Mouse (Mus musculus): ENCODE results near the gene Clca1. TPM values are rescaled to one million over a fixed set of nuclear protein-coding genes. Genes with fewer than 3 reads are reported as not detected.
"Not testable (repeated sequence)": the region's sequence is repeated elsewhere in the genome, so short reads cannot be mapped to it uniquely, and the experiment has no call there.

The Clca1 gene
- 0.05 and 0.08 TPM in 2 replicates for polyA plus RNA-seq (2015; fragmentation: Nextera tagmentation; extraction: Ambion mirVana)

DNA sequence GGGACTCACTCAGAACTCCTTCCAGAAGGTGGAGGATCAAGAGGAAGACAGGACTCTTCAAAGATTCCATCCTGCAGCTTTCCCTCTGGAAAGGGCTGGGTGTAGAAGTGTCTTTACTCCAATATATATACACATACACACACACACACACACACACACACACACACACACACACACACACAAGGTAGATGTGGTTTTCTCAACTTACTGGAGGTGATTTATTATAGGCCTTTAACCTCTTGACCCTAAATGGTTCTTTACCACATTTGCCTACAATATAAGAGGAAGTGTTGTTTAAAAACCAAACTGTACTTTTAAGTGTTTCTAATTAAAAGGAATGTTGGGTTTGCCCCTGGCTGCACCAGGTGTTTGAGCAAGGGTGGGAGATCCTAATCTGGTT lies at the start of gene Clca1:
Gene Clca1, minus strand, starts transcription at position 101 of the 400 bp plus-strand sequence.
- no peak within 1 kb of the TSS for H3K4me3 ChIP-seq (replicated peaks)
- no peak within 1 kb of the TSS for H3K27ac ChIP-seq (replicated peaks)
- no peaks in the 10 kb centered on the region for H3K4me1 ChIP-seq
- H3K27me3 ChIP-seq, result no peaks in the 10 kb centered on the region
- H3K9ac ChIP-seq, result no peak within 1 kb of the TSS
- no peak for ATAC-seq (ENCODE audit: insufficient number of reproducible peaks, low FRiP score, low TSS enrichment, low read depth)
- no peaks in the 10 kb centered on the region for H3K9me3 ChIP-seq (replicated peaks)
- H3K36me3 ChIP-seq, result no peaks in the 10 kb centered on the region
- no peak within 1 kb of the TSS for H3K4me2 ChIP-seq (replicated peaks)

DNA sequence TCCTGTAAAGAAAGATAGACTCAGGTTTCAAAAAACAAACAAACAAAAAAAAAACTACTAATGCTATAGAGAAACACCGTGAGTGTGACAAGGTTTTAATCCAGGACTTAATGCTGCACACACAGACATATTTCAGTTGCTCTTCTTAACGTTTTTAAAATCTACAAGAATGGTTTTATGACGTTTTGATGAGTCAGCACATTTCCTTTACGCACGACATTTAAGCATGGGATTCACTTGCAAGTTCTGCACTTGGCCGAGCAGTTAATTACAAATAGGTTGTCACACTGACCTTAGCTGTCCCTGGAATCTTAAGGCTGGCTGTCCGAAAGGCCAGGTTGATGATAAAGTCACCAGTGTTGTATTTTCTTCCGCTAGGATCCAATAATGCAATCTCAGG lies 48.3 kb upstream of the Clca1 start:
- WGBS, result 79% methylated on average over 8 of the region's 8 CpGs

DNA sequence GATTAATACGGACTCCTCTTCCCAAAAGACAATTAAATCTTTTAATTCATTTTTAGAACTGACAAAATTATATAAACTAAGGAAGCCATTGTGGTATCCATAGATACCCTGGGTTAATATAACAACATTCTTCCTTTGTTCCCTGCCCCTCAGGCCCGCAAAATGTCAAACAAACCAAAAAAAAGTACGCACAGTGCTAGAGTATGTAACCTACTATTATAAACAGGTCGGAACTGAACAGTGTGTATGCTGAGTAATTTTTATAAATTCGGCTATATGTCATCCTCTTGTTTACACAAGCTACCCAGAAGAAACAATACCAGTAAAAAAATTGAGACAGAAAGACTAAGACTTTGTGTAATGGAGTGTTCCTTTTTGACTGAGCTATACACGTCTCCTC lies 45.8 kb upstream of the Clca1 start:
- H3K36me3 ChIP-seq, result no peaks in the 10 kb centered on the region
- no peaks in the 10 kb centered on the region for H3K9me3 ChIP-seq (replicated peaks)
- H3K9ac ChIP-seq, result no peak overlapping the region
- no peak overlapping the region for H3K4me3 ChIP-seq (replicated peaks)
- H3K27ac ChIP-seq (replicated peaks), result no peak overlapping the region
- no peaks in the 10 kb centered on the region for H3K4me1 ChIP-seq
- ATAC-seq (ENCODE audit: insufficient number of reproducible peaks, low FRiP score, low TSS enrichment, low read depth), result no peak
- 78% methylated on average over 6 of the region's 6 CpGs for WGBS
- H3K4me2 ChIP-seq (replicated peaks), result no peak overlapping the region
- no peaks in the 10 kb centered on the region for H3K27me3 ChIP-seq

More for the DNA sequence above, 48.3 kb upstream of the Clca1 start:
- Histone ChIP-seq H3K4me2 (replicated peaks) (no peak overlapping the region), H3K27ac (replicated peaks) (no peak overlapping the region), H3K9me3 (replicated peaks) (0 out of 2 replicates have a peak, but pooled peaks cover 4% of the 10 kb centered on the region), H3K4me1 (no peaks in the 10 kb centered on the region), H3K27me3 (no peaks in the 10 kb centered on the region), H3K36me3 (no peaks in the 10 kb centered on the region), H3K4me3 (replicated peaks) (no peak overlapping the region), H3K9ac (no peak overlapping the region)
- ATAC-seq (ENCODE audit: insufficient number of reproducible peaks, low FRiP score, low TSS enrichment, low read depth), result no peak

DNA sequence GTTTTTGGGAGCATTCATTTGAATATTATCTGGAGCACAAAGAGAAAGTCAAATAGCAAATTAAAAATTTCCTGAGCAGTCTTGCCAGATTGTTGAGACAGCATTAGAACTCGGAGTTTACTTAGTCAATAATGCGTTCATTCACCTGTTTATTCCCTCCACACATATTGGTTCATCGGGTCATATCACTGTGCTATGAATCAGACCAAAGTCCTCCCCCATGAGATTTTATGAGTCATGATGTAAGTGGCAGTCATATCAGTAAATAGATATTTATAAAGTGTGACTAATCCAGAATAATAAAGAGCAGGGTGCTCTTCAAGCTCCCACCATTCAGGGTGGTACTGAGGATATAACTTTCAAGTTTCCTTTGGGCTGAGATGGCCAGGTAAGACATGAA lies 39.8 kb upstream of the Clca1 start:
- Histone ChIP-seq H3K9me3 (replicated peaks) (no peaks in the 10 kb centered on the region), H3K27me3 (no peaks in the 10 kb centered on the region), H3K9ac (no peak overlapping the region), H3K4me3 (replicated peaks) (no peak overlapping the region), H3K4me1 (no peaks in the 10 kb centered on the region), H3K36me3 (no peaks in the 10 kb centered on the region), H3K27ac (replicated peaks) (no peak overlapping the region), H3K4me2 (replicated peaks) (no peak overlapping the region)
- ATAC-seq (ENCODE audit: insufficient number of reproducible peaks, low FRiP score, low TSS enrichment, low read depth), result no peak
- WGBS, result 94% methylated on average over 3 of the region's 3 CpGs

DNA sequence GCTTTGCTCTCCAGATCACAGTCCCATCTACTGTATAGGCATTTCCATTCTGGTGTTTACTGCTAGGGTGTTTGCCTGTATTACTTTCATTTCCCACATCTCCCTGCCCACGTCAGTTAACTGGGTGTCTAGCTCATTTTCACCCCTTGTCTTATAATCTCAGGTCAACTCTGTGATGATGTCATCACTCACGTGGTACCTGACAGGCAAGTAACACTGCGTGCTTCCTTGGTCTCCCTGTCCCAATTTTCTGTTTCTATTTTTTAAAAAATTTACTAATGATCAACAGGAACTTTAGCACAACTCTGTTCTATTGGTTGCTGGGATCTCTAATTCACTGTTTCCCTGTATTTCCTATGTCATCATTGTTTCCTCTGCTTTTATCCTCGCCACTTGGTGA lies 36.4 kb upstream of the Clca1 start:
- Histone ChIP-seq H3K36me3 (no peaks in the 10 kb centered on the region), H3K27me3 (no peaks in the 10 kb centered on the region), H3K9ac (no peak overlapping the region), H3K27ac (replicated peaks) (no peak overlapping the region), H3K4me2 (replicated peaks) (no peak overlapping the region), H3K4me1 (no peaks in the 10 kb centered on the region), H3K9me3 (replicated peaks) (no peaks in the 10 kb centered on the region), H3K4me3 (replicated peaks) (no peak overlapping the region)
- WGBS, result 79% methylated on average over 4 of the region's 4 CpGs
- no peak for ATAC-seq (ENCODE audit: insufficient number of reproducible peaks, low FRiP score, low TSS enrichment, low read depth)

DNA sequence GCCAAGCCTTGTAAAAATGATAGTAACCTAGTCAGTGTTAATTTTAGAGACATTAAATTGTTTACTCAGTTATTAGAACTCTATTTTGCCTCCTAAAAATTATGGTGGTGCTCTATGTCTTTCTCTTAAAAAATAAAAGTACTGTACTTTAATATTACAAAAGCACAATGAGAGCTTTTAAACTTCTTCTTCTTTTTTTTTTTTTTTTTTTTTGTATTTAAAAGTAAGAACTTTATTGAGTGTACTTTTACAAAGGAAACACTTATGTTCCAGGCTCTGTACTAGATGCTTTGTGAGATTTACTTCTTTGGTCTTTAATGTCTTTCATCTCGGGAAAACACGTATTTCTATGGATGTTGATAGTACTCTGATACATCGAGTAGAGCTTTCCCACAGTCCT lies 22.6 kb upstream of the Clca1 start:
- H3K4me2 ChIP-seq (replicated peaks); H3K27ac ChIP-seq (replicated peaks); H3K4me1 ChIP-seq; H3K9me3 ChIP-seq (replicated peaks); H3K9ac ChIP-seq; H3K36me3 ChIP-seq; ATAC-seq (ENCODE audit: insufficient number of reproducible peaks, low FRiP score, low TSS enrichment, low read depth); H3K27me3 ChIP-seq; H3K4me3 ChIP-seq (replicated peaks): not testable (repeated sequence)
- WGBS, result 91% methylated on average over 3 of the region's 3 CpGs

DNA sequence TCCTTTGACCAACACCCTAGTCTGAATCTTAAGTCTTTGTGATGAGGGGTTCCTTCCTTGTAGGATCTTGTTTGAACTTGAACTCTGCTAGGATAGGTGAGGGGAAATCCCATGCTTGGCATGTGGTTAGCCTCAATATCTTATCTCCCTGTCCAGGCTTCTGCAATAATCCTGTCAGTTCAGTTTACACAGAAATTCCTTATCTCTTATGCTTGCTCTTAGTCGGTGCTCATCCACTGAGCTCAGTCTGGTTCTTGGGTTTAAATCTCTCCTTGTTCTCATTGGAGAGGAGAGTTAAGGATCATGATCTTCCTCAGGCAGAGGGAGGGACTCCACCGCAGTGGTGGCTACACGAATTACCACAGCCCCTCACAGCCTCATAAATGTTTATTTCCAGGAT lies 17.2 kb upstream of the Clca1 start:
- Histone ChIP-seq H3K27me3 (no peaks in the 10 kb centered on the region), H3K9me3 (replicated peaks) (no peaks in the 10 kb centered on the region), H3K4me1 (no peaks in the 10 kb centered on the region), H3K9ac (no peak overlapping the region), H3K27ac (replicated peaks) (no peak overlapping the region), H3K4me3 (replicated peaks) (no peak overlapping the region), H3K4me2 (replicated peaks) (no peak overlapping the region), H3K36me3 (no peaks in the 10 kb centered on the region)
- no peak for ATAC-seq (ENCODE audit: insufficient number of reproducible peaks, low FRiP score, low TSS enrichment, low read depth)
- WGBS, result 71% methylated on average over 3 of the region's 3 CpGs

DNA sequence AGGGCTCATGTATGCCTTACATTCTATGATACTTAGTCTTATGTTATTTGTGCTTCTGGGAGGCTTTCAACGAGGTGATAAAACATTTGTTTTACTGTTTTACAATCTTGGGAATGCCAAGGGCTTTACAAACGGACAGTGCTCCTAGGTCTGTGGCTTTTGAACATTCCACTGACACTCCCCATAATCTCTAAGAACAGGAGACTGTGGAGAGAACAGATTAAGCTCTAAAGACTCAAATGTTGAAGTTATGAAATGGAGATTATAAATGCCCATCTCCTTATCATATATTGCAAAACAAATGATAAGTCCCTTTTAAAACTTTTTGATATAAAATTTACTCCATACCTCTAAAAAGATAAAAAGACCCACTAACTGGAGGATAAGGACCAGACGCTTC lies 6.2 kb upstream of the Clca1 start:
- 66% methylated on average over 3 of the region's 3 CpGs for WGBS
- H3K4me3 ChIP-seq (replicated peaks), result no peak overlapping the region
- no peak overlapping the region for H3K9ac ChIP-seq
- no peak overlapping the region for H3K4me2 ChIP-seq (replicated peaks)
- no peaks in the 10 kb centered on the region for H3K9me3 ChIP-seq (replicated peaks)
- no peaks in the 10 kb centered on the region for H3K4me1 ChIP-seq
- no peaks in the 10 kb centered on the region for H3K36me3 ChIP-seq
- ATAC-seq (ENCODE audit: insufficient number of reproducible peaks, low FRiP score, low TSS enrichment, low read depth), result no peak
- H3K27ac ChIP-seq (replicated peaks), result no peak overlapping the region
- no peaks in the 10 kb centered on the region for H3K27me3 ChIP-seq

DNA sequence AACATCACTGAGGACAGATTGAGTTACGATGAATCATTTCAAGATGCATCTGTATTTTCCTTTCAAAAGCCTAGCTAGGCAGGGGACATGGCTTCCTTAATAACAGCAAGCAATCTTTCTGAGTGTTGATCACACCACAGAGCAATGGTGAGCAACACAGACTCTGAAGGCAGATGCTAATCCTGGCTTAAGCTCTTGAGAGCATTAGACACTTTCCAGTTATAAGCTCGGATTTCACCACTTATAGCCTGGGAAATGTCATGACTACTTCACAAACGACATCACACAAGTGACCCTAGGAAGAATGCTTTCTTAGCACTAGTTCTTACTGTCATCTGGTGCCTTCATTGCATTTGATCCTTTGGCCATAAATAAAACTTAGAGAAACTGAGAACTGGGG lies 4.5 kb downstream of the Clca1 start:
- Histone ChIP-seq H3K9me3 (replicated peaks) (no peaks in the 10 kb centered on the region), H3K27me3 (no peaks in the 10 kb centered on the region), H3K4me2 (replicated peaks) (no peak overlapping the region), H3K9ac (no peak overlapping the region), H3K36me3 (no peaks in the 10 kb centered on the region), H3K4me3 (replicated peaks) (no peak overlapping the region), H3K27ac (replicated peaks) (no peak overlapping the region), H3K4me1 (no peaks in the 10 kb centered on the region)
- 61% methylated on average over 3 of the region's 3 CpGs for WGBS
- ATAC-seq (ENCODE audit: insufficient number of reproducible peaks, low FRiP score, low TSS enrichment, low read depth), result no peak

DNA sequence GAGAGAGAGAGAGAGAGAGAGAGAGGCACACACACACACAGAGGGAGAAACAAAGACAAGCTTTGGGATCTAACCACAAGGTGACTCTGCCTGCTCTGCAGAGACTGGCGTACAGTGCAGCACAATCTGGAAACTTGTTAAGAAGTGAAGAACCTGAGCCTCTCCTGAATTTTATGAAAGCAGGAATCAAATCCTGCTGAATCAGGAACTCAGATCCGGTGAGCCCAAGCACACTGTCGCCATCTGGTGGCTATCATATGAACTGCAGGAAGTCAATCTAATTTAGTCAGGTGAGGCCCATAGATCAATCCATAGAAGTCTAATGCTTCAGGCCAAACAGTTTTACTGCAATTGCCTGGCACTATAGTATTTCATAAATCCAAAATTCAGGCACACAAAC lies 5.8 kb downstream of the Clca1 start:
- no peak overlapping the region for H3K4me2 ChIP-seq (replicated peaks)

DNA sequence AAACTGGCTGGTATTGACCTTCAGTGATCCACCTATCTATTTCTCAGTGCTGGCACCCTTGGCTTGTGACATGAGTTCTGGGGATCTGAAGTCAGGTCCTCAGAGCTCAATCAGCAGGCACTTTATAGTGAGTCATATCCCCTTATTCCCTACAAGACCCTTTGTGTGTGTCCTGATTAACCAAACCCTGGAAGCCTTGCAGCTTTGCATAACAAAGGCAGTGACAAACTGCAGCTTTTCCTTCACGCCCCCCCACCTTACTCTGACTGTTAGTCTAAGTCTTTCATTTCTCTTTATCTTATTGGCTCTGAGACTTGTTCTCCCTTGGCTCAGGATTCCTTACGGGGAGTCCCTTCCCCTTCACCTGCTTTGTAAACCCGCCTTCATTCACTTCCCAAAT lies 14.8 kb downstream of the Clca1 start:
- Histone ChIP-seq H3K4me1 (no peaks in the 10 kb centered on the region), H3K36me3 (no peaks in the 10 kb centered on the region), H3K27ac (replicated peaks) (no peak overlapping the region), H3K9me3 (replicated peaks) (no peaks in the 10 kb centered on the region), H3K27me3 (no peaks in the 10 kb centered on the region), H3K4me3 (replicated peaks) (no peak overlapping the region), H3K9ac (no peak overlapping the region), H3K4me2 (replicated peaks) (no peak overlapping the region)
- no peak for ATAC-seq (ENCODE audit: insufficient number of reproducible peaks, low FRiP score, low TSS enrichment, low read depth)
- WGBS, result 62% methylated on average over 3 of the region's 3 CpGs

More for the DNA sequence above, 5.8 kb downstream of the Clca1 start:
- Histone ChIP-seq H3K27me3 (no peaks in the 10 kb centered on the region), H3K4me3 (replicated peaks) (no peak overlapping the region), H3K9me3 (replicated peaks) (no peaks in the 10 kb centered on the region), H3K4me1 (no peaks in the 10 kb centered on the region), H3K36me3 (no peaks in the 10 kb centered on the region), H3K9ac (no peak overlapping the region), H3K27ac (replicated peaks) (no peak overlapping the region)
- ATAC-seq (ENCODE audit: insufficient number of reproducible peaks, low FRiP score, low TSS enrichment, low read depth), result no peak
- WGBS, result 30% methylated on average over 3 of the region's 3 CpGs

DNA sequence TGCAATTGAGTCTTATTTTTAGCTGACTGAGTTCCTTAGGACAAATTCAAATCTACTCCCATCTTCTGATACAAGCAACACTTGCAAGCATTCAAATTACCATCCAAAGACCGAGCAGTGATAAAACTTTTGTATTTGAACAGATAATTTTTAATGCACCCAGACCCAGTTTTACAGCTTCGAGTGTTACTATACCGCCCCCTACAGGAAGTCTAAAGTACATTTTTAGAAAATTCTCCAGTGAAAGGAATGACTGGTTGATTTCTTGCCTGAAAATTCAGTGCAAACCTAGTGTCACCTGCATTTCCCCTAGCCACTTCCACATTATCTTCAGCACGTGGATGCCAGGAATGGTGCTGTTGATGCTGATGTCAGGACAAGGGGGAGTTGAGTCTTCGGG lies 28.2 kb downstream of the Clca1 start:
- H3K4me3 ChIP-seq (replicated peaks), result no peak overlapping the region
- no peak overlapping the region for H3K27ac ChIP-seq (replicated peaks)
- H3K4me1 ChIP-seq, result no peaks in the 10 kb centered on the region
- H3K4me2 ChIP-seq (replicated peaks), result no peak overlapping the region
- H3K36me3 ChIP-seq, result no peaks in the 10 kb centered on the region
- 30% methylated on average over 5 of the region's 5 CpGs for WGBS
- H3K9ac ChIP-seq, result no peak overlapping the region
- no peaks in the 10 kb centered on the region for H3K9me3 ChIP-seq (replicated peaks)
- no peak for ATAC-seq (ENCODE audit: insufficient number of reproducible peaks, low FRiP score, low TSS enrichment, low read depth)
- H3K27me3 ChIP-seq, result no peaks in the 10 kb centered on the region

All from embryonic facial prominence, embryonic 15.5 days (tissue).